Mouse (Mus musculus): Measurements from ENCODE around the gene Klk15.

Gene Klk15

DNA sequence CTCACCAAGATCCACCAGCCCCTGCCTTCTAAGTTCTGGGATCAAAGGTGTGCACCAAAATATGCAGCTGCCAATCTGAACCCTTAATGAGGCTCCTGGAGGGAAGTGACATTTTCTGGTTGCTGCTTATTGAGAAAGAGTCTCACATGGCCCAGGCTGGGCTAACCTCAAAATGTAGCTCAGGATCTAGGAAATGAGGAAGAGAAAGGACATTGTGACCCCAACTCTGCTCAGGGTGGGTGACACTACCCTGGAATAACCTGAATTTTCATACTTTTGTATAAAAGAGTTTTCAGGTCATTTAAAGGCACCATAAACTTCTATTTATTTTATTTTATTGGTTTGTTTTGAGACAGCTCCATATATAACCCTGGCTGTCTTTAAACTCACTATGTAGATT lies 52.1 kb downstream of the Klk15 start:
- no peak for DNase-seq (ENCODE audit: low spot score)

Data from embryo, embryonic 10 days (tissue).